Mouse (Mus musculus): Measurements from ENCODE around the gene Gm2974.
"Not testable (repeated sequence)": the region's sequence is repeated elsewhere in the genome, so short reads cannot be mapped to it uniquely, and the experiment has no call there.

The Gm2974 gene

DNA sequence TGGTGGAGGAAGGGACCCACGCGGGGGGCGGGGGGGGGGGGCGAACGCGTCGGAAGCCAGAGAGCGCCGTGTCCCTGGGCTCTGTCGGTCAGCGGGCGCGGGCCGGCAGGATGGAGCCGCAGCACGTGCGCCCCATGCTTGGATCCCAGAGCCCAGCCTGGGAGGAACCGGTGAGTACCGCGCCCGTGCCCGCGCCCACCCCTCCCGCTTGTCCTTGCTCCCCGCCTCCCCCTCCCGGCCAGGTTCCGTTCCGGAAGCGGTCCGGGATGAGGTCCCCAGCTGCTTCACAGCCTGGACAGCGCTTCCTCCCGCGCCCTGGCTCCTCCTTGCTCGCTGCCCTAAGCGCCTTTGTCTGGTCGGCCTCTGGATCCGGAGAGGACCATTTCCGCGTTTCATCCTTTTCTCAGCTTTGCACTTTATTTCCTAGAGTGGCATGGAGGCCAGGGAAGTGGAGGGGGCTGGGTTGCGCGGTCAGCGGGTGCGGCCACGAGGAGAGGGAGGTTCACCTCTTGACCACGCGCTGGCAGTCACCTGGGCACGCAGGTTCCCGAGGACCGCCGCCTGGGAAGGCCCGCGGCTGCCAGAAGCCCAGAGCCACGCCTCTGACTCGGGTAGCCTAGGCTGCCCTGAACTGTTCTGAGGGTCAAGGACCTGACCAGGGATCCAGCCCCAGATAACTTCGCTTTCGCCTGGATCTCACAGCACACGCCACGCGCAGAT lies at the start of gene Gm2974:
Gene Gm2974 (plus strand): TSS at position 86 of the 720 bp plus-strand sequence.
- DNase-seq (ENCODE audit: low spot score in 2 of 2), result peak; percentile 9 to 59

DNA sequence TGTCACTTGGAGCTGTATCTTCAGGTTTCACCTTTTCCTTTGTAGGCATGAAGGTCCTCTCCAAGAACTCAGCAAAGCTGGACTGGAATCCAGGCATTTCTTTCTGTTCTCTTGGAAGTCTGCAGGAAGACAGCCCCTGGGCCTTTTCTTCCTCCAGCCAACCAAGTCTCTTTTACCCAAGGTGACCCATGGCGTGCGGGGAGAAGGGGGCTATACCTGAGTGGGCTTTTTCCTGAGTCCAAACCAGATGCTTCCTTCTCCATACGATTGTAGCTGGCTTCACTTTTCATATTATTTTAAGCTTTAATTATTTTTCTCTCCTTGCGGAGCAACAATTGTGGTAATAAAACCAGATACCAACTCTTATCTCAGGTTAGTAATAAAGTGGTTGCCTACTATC lies 40.7 kb upstream of the Gm2974 start:
- peak; percentile 10 to 55 for DNase-seq (ENCODE audit: low spot score in 2 of 2)

DNA sequence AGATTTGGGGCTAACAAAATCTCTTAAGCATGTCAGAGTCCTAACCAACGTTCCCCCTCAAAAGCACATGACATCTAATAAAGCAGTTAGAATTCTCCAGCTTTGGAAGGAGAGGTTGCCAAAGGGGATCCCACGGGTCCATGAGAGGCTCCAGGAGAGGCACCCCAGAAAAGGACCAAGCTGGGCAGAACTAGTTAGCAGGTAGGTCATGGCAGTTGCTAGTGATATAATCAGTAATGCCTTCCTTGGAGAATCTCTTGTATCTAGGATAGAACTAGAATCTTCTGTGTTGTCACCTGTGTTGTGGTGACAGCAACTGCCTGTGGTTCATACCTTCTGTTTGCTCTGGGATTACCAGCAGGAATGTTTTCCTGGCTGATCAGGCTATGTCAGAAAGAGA lies 17.6 kb upstream of the Gm2974 start, which contains the start of gene Gm3127:
Gene Gm3127 (plus strand): TSS at position 301 of the 400 bp plus-strand sequence.
- not testable (repeated sequence) for DNase-seq (ENCODE audit: low spot score in 2 of 2)

DNA sequence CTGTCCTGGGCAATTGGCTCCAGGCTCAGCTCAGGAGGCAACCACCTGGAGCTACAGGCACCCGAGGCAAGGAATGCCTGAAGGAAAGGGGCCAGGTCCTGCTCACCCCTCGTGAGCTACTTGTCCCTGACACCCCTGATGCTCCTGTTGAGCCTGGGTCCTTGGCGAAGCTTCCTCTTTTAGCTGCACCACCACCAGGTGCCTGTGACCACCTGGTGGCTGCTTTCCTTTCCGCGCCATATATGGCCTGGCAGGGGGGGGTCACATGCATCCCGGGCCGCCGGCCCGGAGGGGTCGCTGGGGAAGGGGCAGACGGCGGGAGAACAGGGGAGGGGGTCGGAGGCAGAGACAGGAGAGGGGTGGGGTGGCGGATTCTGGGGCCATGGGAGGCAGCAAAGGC lies 346 bp upstream of the Gm2974 start:
- DNase-seq (ENCODE audit: low spot score in 2 of 2), result not testable (repeated sequence)

DNA sequence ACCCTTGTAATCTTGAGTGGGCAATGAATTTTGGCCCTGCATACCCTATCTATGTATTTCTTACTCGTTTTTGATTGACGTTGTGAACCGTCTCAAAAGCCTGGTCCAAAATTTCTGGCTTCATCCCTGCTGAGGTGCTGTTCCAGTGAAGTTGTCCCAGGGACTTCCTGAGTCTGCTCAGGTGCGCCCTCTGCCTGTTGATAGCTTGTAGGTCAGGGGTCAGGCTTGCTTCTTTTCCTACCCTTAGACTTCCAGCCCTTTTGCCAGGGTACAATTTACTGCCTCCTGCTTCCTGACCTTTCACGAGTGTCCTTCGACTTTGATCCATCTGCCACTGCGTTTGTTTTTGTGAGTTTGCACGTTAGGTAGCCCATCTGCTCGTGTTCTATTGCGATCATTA lies 999 bp downstream of the Gm2974 start:
- not testable (repeated sequence) for DNase-seq (ENCODE audit: low spot score in 2 of 2)

DNA sequence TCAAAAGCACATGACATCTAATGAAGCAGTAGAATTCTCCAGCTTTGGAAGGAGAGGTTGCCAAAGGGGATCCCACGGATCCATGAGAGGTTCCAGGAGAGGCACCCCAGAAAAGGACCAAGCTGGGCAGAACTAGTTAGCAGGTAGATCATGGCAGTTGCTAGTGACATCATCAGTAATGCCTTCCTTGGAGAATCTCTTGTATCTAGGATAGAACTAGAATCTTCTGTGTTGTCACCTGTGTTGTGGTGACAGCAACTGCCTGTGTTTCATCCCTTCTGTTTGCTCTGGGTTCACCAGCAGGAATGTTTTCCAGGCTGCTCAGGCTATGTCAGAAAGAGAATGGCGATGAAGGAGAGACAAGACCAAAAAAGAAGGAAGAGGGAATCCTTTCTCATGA lies 67.0 kb downstream of the Gm2974 start, which contains the start of gene Gm3138:
Gene Gm3138 (plus strand): TSS at position 301 of the 400 bp plus-strand sequence.
- DNase-seq (ENCODE audit: low spot score in 2 of 2), result not testable (repeated sequence)

Data from spleen, postnatal 4 days (tissue).